In genomic region chr11:82487359-82488086, GRCm38 (mm10) we compare ENCODE assay signal across 17 mouse cellular contexts.
DNase-seq lines count a peak whose midpoint lies in the region; ATAC-seq and TF ChIP-seq lines count a peak whose summit lies in the region.
"Had no signal": no experiment of that assay in that cellular context is flagged by ENCODE, and none has a peak within 500 bp of the region (broad histone marks: within the 10 kb centered on the region; RNA-seq: fewer than 3 reads in every experiment).

No protein-coding gene starts in this region.

- TF ChIP-seq CTCF in brain, embryonic 14.5 days (IDR thresholded peaks at IDR 0.05; ENCODE audit: borderline replicate concordance, extremely low read depth, insufficient read depth, insufficient read length) = no peak

- H3K4me1 ChIP-seq in hindbrain, embryonic 12.5 days = peaks cover 17% of the 10 kb centered on the region
- H3K4me1 ChIP-seq in midbrain, embryonic 14.5 days (ENCODE audit: control insufficient read depth, insufficient read depth, low read length) = peaks cover 10% of the 10 kb centered on the region
- H3K4me1 ChIP-seq: heart, embryonic 15.5 days had no signal

- no peak overlapping the region for H3K4me3 ChIP-seq in hindbrain, embryonic 12.5 days
- H3K4me3 ChIP-seq in midbrain, embryonic 14.5 days (replicated peaks; ENCODE audit: low read depth, low read length) = no peak overlapping the region
- H3K4me3 ChIP-seq: heart, embryonic 15.5 days had no signal

- no peak for DNase-seq in frontal cortex, postnatal 10 days (ENCODE audit: low spot score in 2 of 2)
- DNase-seq in brain, embryonic 14.5 days (ENCODE audit: low read depth) = peak; percentile 68
- peak; percentile 51 for DNase-seq in midbrain, embryonic 14.5 days
- no peak for DNase-seq in kidney, postnatal 36 days
- DNase-seq in cerebellum, postnatal 25 days = no peak
- DNase-seq: adrenal gland, adult 8-10 months; cerebellum, adult 11 months; gastrocnemius, postnatal 25 days; kidney, adult 18-20 months; layer of hippocampus, postnatal 36 days; thymus, adult 2 months had no signal

- H3K27me3 ChIP-seq in hindbrain, embryonic 12.5 days = no peaks in the 10 kb centered on the region
- H3K27me3 ChIP-seq in midbrain, embryonic 14.5 days (ENCODE audit: control insufficient read depth, insufficient read depth, low read length) = no peaks in the 10 kb centered on the region
- H3K27me3 ChIP-seq: heart, embryonic 15.5 days had no signal

- TF ChIP-seq POLR2A in brain, embryonic 14.5 days (IDR thresholded peaks at IDR 0.05; ENCODE audit: borderline replicate concordance, extremely low read depth, insufficient read depth, insufficient read length, poor library complexity, severe bottlenecking) = no peak

- ATAC-seq in frontal cortex, adult (ENCODE audit: low TSS enrichment) = peak; percentile 96; the same call in 1 of the 2 replicates
- ATAC-seq in hindbrain, embryonic 12.5 days (ENCODE audit: low FRiP score) = peak; percentile 74
- ATAC-seq in midbrain, embryonic 14.5 days (ENCODE audit: low FRiP score, low TSS enrichment) = no peak
- ATAC-seq in activated CD4-positive, CD25-positive, alpha-beta regulatory T cell, adult 4 months = no peak

- no peaks in the 10 kb centered on the region for H3K36me3 ChIP-seq in hindbrain, embryonic 12.5 days
- H3K36me3 ChIP-seq in midbrain, embryonic 14.5 days (ENCODE audit: control insufficient read depth, insufficient read depth, low read length) = no peaks in the 10 kb centered on the region
- H3K36me3 ChIP-seq: heart, embryonic 15.5 days had no signal

- H3K4me2 ChIP-seq in hindbrain, embryonic 12.5 days (replicated peaks) = no peak overlapping the region
- H3K4me2 ChIP-seq in midbrain, embryonic 14.5 days (ENCODE audit: low read length) = no peak overlapping the region
- H3K4me2 ChIP-seq: heart, embryonic 15.5 days had no signal

- H3K9ac ChIP-seq in hindbrain, embryonic 12.5 days = no peak overlapping the region
- H3K9ac ChIP-seq in midbrain, embryonic 14.5 days (replicated peaks; ENCODE audit: low read length) = no peak overlapping the region
- H3K9ac ChIP-seq: heart, embryonic 15.5 days; liver, embryonic 14.5 days had no signal

- 29% methylated on average over 8 of the region's 8 CpGs for WGBS in hindbrain, embryonic 12.5 days
- 14% methylated on average over 8 of the region's 8 CpGs for WGBS in midbrain, embryonic 14.5 days

- H3K9me3 ChIP-seq in hindbrain, embryonic 12.5 days (replicated peaks) = 0 out of 2 replicates have a peak, but pooled peaks cover 3% of the 10 kb centered on the region
- no peaks in the 10 kb centered on the region for H3K9me3 ChIP-seq in midbrain, embryonic 14.5 days (ENCODE audit: control insufficient read depth, low read length)
- H3K9me3 ChIP-seq: heart, embryonic 15.5 days had no signal

- H3K27ac ChIP-seq in hindbrain, embryonic 12.5 days = peak overlapping the region; percentile 44
- H3K27ac ChIP-seq in midbrain, embryonic 14.5 days (replicated peaks; ENCODE audit: low read depth, low read length) = peak overlapping the region; percentile 27; the same call in 1 of the 2 replicates
- H3K27ac ChIP-seq: heart, embryonic 15.5 days; liver, embryonic 14.5 days; macrophage had no signal

Comparison
In these comparisons a context has a peak if more than half of its experiments do, and no peak if none do; other contexts are left out.
1. ATAC-seq: peak in frontal cortex, adult (single experiment) and hindbrain, embryonic 12.5 days (single experiment); none in midbrain, embryonic 14.5 days (single experiment) and activated CD4-positive, CD25-positive, alpha-beta regulatory T cell, adult 4 months (single experiment).
2. DNase-seq: peak in brain, embryonic 14.5 days (single experiment) and midbrain, embryonic 14.5 days (single experiment); none in frontal cortex, postnatal 10 days (0 of 2), kidney, postnatal 36 days (0 of 2) and cerebellum, postnatal 25 days (0 of 2).